Mouse (Mus musculus) MEL (cell line): Measurements from ENCODE around the gene Ube3b. TPM values are rescaled to one million over a fixed set of nuclear protein-coding genes. Genes with fewer than 3 reads are reported as not detected.

ENCODE experiments used
- DNase-seq: peaks from one replicate; pipeline ENCODE4 v3.0.0; 2011; ENCODE audit warnings: low read depth, low spot score
- H3K27ac ChIP-seq: 2 replicates; pipeline ENCODE4 v1.5.1; 2012; ENCODE audit warnings: low read depth, mild to moderate bottlenecking, control low read depth, low read length, moderate library complexity; ENCODE audit not compliant: control insufficient read depth
- H3K27me3 ChIP-seq, 2 experiments: fragments of 150-350 bp in 1 of 2; sonication (generic) in 1 of 2; 2 replicates each; pipeline ENCODE4 v1.6.1; 2012; ENCODE audit warnings: low read length in 2 of 2, mild to moderate bottlenecking in 2 of 2, improper control_type of control experiment in 1 of 2, moderate library complexity in 1 of 2; ENCODE audit not compliant: insufficient read depth in 2 of 2, control insufficient read depth in 1 of 2
- H3K36me3 ChIP-seq, 2 experiments: 2 replicates each; pipeline ENCODE4 v1.6.1; 2012 to 2014; ENCODE audit warnings: low read length in 2 of 2, improper control_type of control experiment in 1 of 2, inconsistent platforms in 1 of 2, mild to moderate bottlenecking in 1 of 2; ENCODE audit not compliant: insufficient read depth in 2 of 2, control insufficient read depth in 1 of 2
- H3K4me1 ChIP-seq, 2 experiments: fragments of 150-350 bp in 1 of 2; sonication (generic) in 1 of 2; 2 replicates each; pipeline ENCODE4 v1.6.1; 2012; ENCODE audit warnings: low read length in 2 of 2, improper control_type of control experiment in 1 of 2, mild to moderate bottlenecking in 1 of 2; ENCODE audit not compliant: insufficient read depth in 2 of 2, control insufficient read depth in 1 of 2
- H3K4me3 ChIP-seq, 2 experiments: fragments of 150-350 bp in 1 of 2; sonication (generic) in 1 of 2; 2 replicates each; pipeline ENCODE4 v1.5.1; 2012; ENCODE audit warnings: low read depth in 2 of 2, low read length in 2 of 2, mild to moderate bottlenecking in 2 of 2, moderate library complexity in 2 of 2, control low read depth in 1 of 2, improper control_type of control experiment in 1 of 2; ENCODE audit not compliant: control insufficient read depth in 1 of 2, insufficient read depth in 1 of 2
- H3K79me2 ChIP-seq: 2 replicates; pipeline ENCODE4 v1.6.1; 2012; ENCODE audit warnings: mild to moderate bottlenecking, low read length, moderate library complexity; ENCODE audit not compliant: control insufficient read depth, poor library complexity, insufficient read depth
- H3K9ac ChIP-seq: 2 replicates; pipeline ENCODE4 v1.6.1; 2012; ENCODE audit warnings: low read depth, mild to moderate bottlenecking, control low read depth, low read length, moderate library complexity; ENCODE audit not compliant: control insufficient read depth, poor library complexity, severe bottlenecking
- H3K9me3 ChIP-seq: fragments of 150-350 bp; sonication (generic); replicated peaks from 2 replicates; pipeline ENCODE4 v1.6.1; 2012; ENCODE audit warnings: mild to moderate bottlenecking, low read length, improper control_type of control experiment, moderate library complexity; ENCODE audit not compliant: insufficient read depth
- ETS1 ChIP-seq: IDR thresholded peaks from 2 replicates; pipeline ENCODE4 v1.6.1; 2012; ENCODE audit warnings: low read depth, mild to moderate bottlenecking, inconsistent platforms, low read length, improper control_type of control experiment, moderate library complexity
- GABPA ChIP-seq: IDR thresholded peaks from 2 replicates; pipeline ENCODE4 v1.6.1; 2012; ENCODE audit warnings: low read depth, mild to moderate bottlenecking, inconsistent platforms, low read length, improper control_type of control experiment, moderate library complexity
- MAZ ChIP-seq: IDR thresholded peaks from 2 replicates; pipeline ENCODE4 v1.6.1; 2012; ENCODE audit warnings: low read depth, mild to moderate bottlenecking, inconsistent platforms, low read length, improper control_type of control experiment
- MEF2A ChIP-seq: IDR thresholded peaks from 2 replicates; pipeline ENCODE4 v1.6.1; 2014; ENCODE audit warnings: low read depth, mild to moderate bottlenecking, inconsistent platforms, low read length, improper control_type of control experiment; ENCODE audit not compliant: poor library complexity, insufficient replicate concordance, severe bottlenecking; ENCODE audit errors: extremely low read depth
- NELFE ChIP-seq: IDR thresholded peaks from 2 replicates; pipeline ENCODE4 v1.6.1; 2011; ENCODE audit warnings: low read depth, low read length, improper control_type of control experiment
- RCOR1 ChIP-seq: IDR thresholded peaks from 2 replicates; pipeline ENCODE4 v1.6.1; 2012; ENCODE audit warnings: low read depth, mild to moderate bottlenecking, inconsistent platforms, low read length, improper control_type of control experiment
- SIN3A ChIP-seq: IDR thresholded peaks from 2 replicates; pipeline ENCODE4 v1.6.1; 2012; ENCODE audit warnings: low read length, improper control_type of control experiment, inconsistent platforms
- SMC3 ChIP-seq: IDR thresholded peaks from 2 replicates; pipeline ENCODE4 v1.6.1; 2011; ENCODE audit warnings: low read depth, low read length, improper control_type of control experiment
- TCF12 ChIP-seq: IDR thresholded peaks from 2 replicates; pipeline ENCODE4 v1.6.1; 2014; ENCODE audit warnings: low read depth, mild to moderate bottlenecking, inconsistent platforms, low read length, improper control_type of control experiment, moderate library complexity
- USF1 ChIP-seq: IDR thresholded peaks from 2 replicates; pipeline ENCODE4 v1.6.1; 2014; ENCODE audit warnings: low read depth, mild to moderate bottlenecking, inconsistent platforms, low read length, improper control_type of control experiment, moderate library complexity
- USF2 ChIP-seq, 2 experiments: IDR thresholded peaks; 2 replicates each; pipeline ENCODE4 v1.6.1; 2011 to 2012; ENCODE audit warnings: improper control_type of control experiment in 2 of 2, low read length in 2 of 2, borderline replicate concordance in 1 of 2, inconsistent platforms in 1 of 2, low read depth in 1 of 2, mild to moderate bottlenecking in 1 of 2; ENCODE audit not compliant: insufficient read depth in 1 of 2
- ZKSCAN1 ChIP-seq: IDR thresholded peaks from 2 replicates; pipeline ENCODE4 v1.6.1; 2012; ENCODE audit warnings: low read depth, mild to moderate bottlenecking, inconsistent platforms, low read length, improper control_type of control experiment, moderate library complexity
- ZMIZ1 ChIP-seq: IDR thresholded peaks from 2 replicates; pipeline ENCODE4 v1.6.1; 2012; ENCODE audit warnings: low read depth, mild to moderate bottlenecking, inconsistent platforms, low read length, improper control_type of control experiment, moderate library complexity
- ZNF384 ChIP-seq: IDR thresholded peaks from 2 replicates; pipeline ENCODE4 v1.6.1; 2012; ENCODE audit warnings: low read depth, mild to moderate bottlenecking, inconsistent platforms, low read length, improper control_type of control experiment
- polyA plus RNA-seq, 2 experiments: library from polyadenylated mRNA; stranded (reverse) in 1 of 2; unstranded in 1 of 2; fragments of >175 nt in 1 of 2; fragments of >200 nt in 1 of 2; gene quantifications; 2 replicates each; pipeline versions ENCODE4 v1.2.1 to v1.2.4; 2012; ENCODE audit warnings: low replicate concordance in 2 of 2, low read depth in 1 of 2; ENCODE audit not compliant: insufficient read length in 2 of 2, insufficient read depth in 1 of 2, missing spikeins in 1 of 2
- total RNA-seq: library from RNA; depleted of rRNA; stranded (reverse); fragments of 300-350 nt; gene quantifications from 2 replicates; pipeline ENCODE4 v1.2.3, GENCODE M21; 2012

Gene Ube3b
- total and polyA plus RNA-seq, 3 experiments = 21.8 to 150 (median 45.4) TPM

DNA sequence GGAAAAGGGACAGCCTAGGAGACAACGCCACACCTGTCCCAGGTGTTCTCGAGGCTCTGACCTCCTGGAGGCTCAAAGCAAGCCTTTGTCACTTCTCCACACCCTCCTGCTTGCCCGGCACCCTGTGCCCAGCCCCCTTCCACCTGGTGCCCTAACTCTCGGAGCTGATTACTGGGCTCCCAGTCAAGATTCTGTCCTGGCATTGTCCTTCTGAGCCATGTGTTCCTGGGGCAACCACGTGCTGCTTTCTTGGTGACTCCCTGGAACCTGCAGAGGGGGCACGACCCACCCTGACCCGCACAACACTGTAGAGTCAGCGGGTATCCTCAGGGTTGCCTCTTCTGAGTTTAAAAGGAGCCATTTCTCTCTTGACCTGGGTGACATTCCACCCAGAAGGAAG is 54.0 kb downstream of the Ube3b start:
- TF ChIP-seq ZMIZ1 (no peak), GABPA (no peak), ZKSCAN1 (no peak), MEF2A (no peak), SMC3 (no peak), USF1 (no peak)
- Histone ChIP-seq H3K27ac (no peak overlapping the region), H3K79me2 (no peaks in the 10 kb centered on the region), H3K36me3 (no peaks in the 10 kb centered on the region), H3K9ac (no peak overlapping the region), H3K9me3 (no peaks in the 10 kb centered on the region), H3K27me3 (no peaks in the 10 kb centered on the region), H3K4me1 (no peaks in the 10 kb centered on the region), H3K4me3 (no peak overlapping the region)
- no peak for DNase-seq

- Histone ChIP-seq H3K79me2 (no peaks in the 10 kb centered on the region), H3K27ac (no peak overlapping the region), H3K36me3 (no peaks in the 10 kb centered on the region), H3K4me1 (no peaks in the 10 kb centered on the region), H3K9me3 (no peaks in the 10 kb centered on the region), H3K4me3 (no peak overlapping the region), H3K27me3 (no peaks in the 10 kb centered on the region), H3K9ac (no peak overlapping the region)
- TF ChIP-seq USF2 (IDR thresholded peaks at IDR 0.05; ENCODE audit: borderline replicate concordance in 1 of 2, insufficient read depth in 1 of 2, low read depth in 1 of 2, low read length in 2 of 2) (no peak), MEF2A (no peak), ZNF384 (no peak), SIN3A (no peak), TCF12 (no peak), MAZ (no peak), ETS1 (no peak), NELFE (no peak), GABPA (no peak), RCOR1 (no peak)
- DNase-seq = no peak
These were observed 55.2 kb downstream of the Ube3b start for GRCm38 (mm10) chr5:114435588-114435987.
